Mouse (Mus musculus): Measurements from ENCODE around the gene Spsb1.

DNA sequence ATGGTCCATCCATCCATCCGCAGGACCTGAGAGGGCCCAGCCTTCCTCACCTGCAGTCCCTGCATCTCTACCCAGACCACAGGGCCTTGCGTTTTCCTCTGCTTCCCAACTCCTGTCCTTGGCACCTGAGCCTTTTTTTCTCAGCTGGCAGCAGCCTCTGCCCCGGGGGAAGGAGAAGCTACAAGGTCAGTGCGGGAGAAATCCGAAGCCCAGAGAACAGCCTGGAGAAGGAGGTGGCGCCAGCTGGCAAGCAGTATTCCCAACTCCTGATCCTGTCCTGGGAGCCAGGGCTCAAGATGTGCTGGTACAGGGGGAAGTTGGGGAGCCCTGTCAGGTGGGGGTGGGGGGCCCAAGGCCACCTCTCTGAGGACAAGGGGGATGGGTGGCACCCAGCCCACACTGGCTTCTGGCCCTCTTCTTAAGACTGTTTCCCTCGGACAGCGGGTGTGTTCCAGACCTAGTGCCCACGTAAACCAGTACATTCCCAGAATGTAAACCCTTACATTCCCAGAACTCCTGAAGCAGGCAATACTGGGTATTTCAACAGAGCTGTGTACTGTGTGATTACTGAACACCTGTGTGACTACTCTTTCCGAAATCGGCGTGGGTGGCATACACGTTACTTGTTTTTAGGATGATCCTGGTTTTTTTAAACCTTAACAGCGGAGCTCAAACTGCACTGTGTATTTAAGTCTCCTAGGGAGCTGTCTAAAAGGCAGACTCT, 44.1 kb upstream of the Spsb1 start:
- TF ChIP-seq POLR2A (IDR thresholded peaks at IDR 0.05; ENCODE audit: insufficient read depth, low read depth, low read length) = no peak
- TF ChIP-seq CTCF (IDR thresholded peaks at IDR 0.05; ENCODE audit: insufficient read depth, low read depth, low read length) = no peak
